25 mouse cellular contexts compared by ENCODE assay signal in the genomic region with DNA sequence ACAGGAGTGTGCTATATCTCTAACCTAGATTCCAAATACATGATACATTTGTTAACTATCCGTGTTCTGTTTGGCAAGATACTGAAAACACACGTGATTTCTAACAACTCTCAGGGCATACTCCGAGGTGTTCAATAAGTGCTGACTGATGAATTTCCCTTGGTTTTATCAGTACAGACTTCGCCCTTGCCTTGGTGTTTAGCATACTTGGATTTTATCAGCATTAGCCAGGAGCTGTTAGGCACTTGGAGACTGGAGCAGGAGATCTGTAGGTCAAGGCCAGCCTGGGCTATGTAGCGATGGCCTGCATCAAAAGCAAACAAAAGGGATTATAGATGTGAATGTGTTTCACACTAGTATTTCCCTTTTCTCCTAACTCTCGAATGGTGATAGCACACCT. TPM values are rescaled to one million over a fixed set of nuclear protein-coding genes. Genes with fewer than 3 reads are reported as not detected.
DNase-seq lines count a peak whose midpoint lies in the region; ATAC-seq and TF ChIP-seq lines count a peak whose summit lies in the region.
"Had no signal": no experiment of that assay in that cellular context is flagged by ENCODE, and none has a peak within 500 bp of the region (broad histone marks: within the 10 kb centered on the region; RNA-seq: fewer than 3 reads in every experiment).

No protein-coding gene starts in this region.

- H3K9ac ChIP-seq in intestine, embryonic 15.5 days, result no peak overlapping the region
- no peak overlapping the region for H3K9ac ChIP-seq in intestine, postnatal 0 days (ENCODE audit: low read depth, low read length)
- no peak overlapping the region for H3K9ac ChIP-seq in stomach, embryonic 14.5 days (replicated peaks; ENCODE audit: low read depth, low read length)
- no peak overlapping the region for H3K9ac ChIP-seq in stomach, embryonic 16.5 days (ENCODE audit: low read length)
- H3K9ac ChIP-seq in forebrain, embryonic 15.5 days (replicated peaks), result no peak overlapping the region
- H3K9ac ChIP-seq: embryonic facial prominence, embryonic 12.5 days; forebrain, embryonic 13.5 days had no signal

- ATAC-seq in intestine, embryonic 15.5 days, result peak; percentile 89
- ATAC-seq in intestine, postnatal 0 days, result peak; percentile 93
- ATAC-seq in stomach, embryonic 14.5 days (ENCODE audit: insufficient number of reproducible peaks, insufficient read depth, low FRiP score, low read depth), result 0 out of 2 replicates have a peak, but pooled peaks have one; percentile 28
- ATAC-seq in stomach, embryonic 16.5 days (ENCODE audit: insufficient read depth, low FRiP score), result peak; percentile 62; the same call in 1 of the 2 replicates
- no peak for ATAC-seq in forebrain, embryonic 15.5 days (replicated peaks)
- ATAC-seq: activated CD4-positive, CD25-positive, alpha-beta regulatory T cell, adult 4 months; CD4-positive, CD25-positive, alpha-beta regulatory T cell, adult 4 months; forebrain, embryonic 13.5 days; forebrain, embryonic 16.5 days; Patski had no signal

- H3K36me3 ChIP-seq in intestine, embryonic 15.5 days, result no peaks in the 10 kb centered on the region
- H3K36me3 ChIP-seq in intestine, postnatal 0 days (ENCODE audit: control insufficient read depth, insufficient read depth), result no peaks in the 10 kb centered on the region
- H3K36me3 ChIP-seq in stomach, embryonic 14.5 days (ENCODE audit: control insufficient read depth, insufficient read depth, low read length), result no peaks in the 10 kb centered on the region; the same call in 1 of the 2 replicates
- no peaks in the 10 kb centered on the region for H3K36me3 ChIP-seq in stomach, embryonic 16.5 days (ENCODE audit: control insufficient read depth, insufficient read depth, low read length)
- no peaks in the 10 kb centered on the region; the same call in 1 of the 2 replicates for H3K36me3 ChIP-seq in forebrain, embryonic 15.5 days
- H3K36me3 ChIP-seq: embryonic facial prominence, embryonic 10.5 days; embryonic facial prominence, embryonic 12.5 days; G1E had no signal

- no peaks in the 10 kb centered on the region for H3K9me3 ChIP-seq in intestine, embryonic 15.5 days
- H3K9me3 ChIP-seq in intestine, postnatal 0 days (ENCODE audit: control insufficient read depth), result no peaks in the 10 kb centered on the region
- no peaks in the 10 kb centered on the region for H3K9me3 ChIP-seq in stomach, embryonic 14.5 days (ENCODE audit: control insufficient read depth, low read depth, low read length)
- H3K9me3 ChIP-seq in stomach, embryonic 16.5 days (replicated peaks; ENCODE audit: control insufficient read depth, low read length), result no peaks in the 10 kb centered on the region
- no peaks in the 10 kb centered on the region for H3K9me3 ChIP-seq in forebrain, embryonic 15.5 days
- H3K9me3 ChIP-seq: embryonic facial prominence, embryonic 10.5 days; embryonic facial prominence, embryonic 12.5 days; forebrain, embryonic 13.5 days; G1E had no signal

- DNase-seq in spleen, postnatal 10 days (ENCODE audit: low spot score in 2 of 2), result no peak
- DNase-seq in left cerebral cortex, postnatal 14 days (ENCODE audit: low spot score in 2 of 2), result no peak
- DNase-seq in cerebellum, postnatal 10 days, result no peak
- DNase-seq: adrenal gland, adult 8-10 months; adrenal gland, postnatal 14 days; B cell, adult 2 months; cerebellum, adult 11 months; cerebellum, adult 18-20 months; cerebellum, adult 8-10 months; cerebellum, adult 9-11 months; cerebellum, postnatal 25 days had no signal

- 75% methylated on average over 6 of the region's 6 CpGs for WGBS in intestine, embryonic 15.5 days
- WGBS in intestine, postnatal 0 days, result 53% methylated on average over 6 of the region's 6 CpGs
- 77% methylated on average over 6 of the region's 6 CpGs for WGBS in stomach, embryonic 14.5 days
- 69% methylated on average over 6 of the region's 6 CpGs for WGBS in stomach, embryonic 16.5 days
- WGBS in forebrain, embryonic 15.5 days, result 89% methylated on average over 6 of the region's 6 CpGs

- no peak overlapping the region for H3K27ac ChIP-seq in intestine, embryonic 15.5 days
- peak overlapping the region; percentile 70 for H3K27ac ChIP-seq in intestine, postnatal 0 days (ENCODE audit: low read depth, low read length)
- H3K27ac ChIP-seq in stomach, embryonic 14.5 days (ENCODE audit: low read length), result no peak overlapping the region
- H3K27ac ChIP-seq in stomach, embryonic 16.5 days (ENCODE audit: low read length), result no peak overlapping the region
- H3K27ac ChIP-seq in forebrain, embryonic 15.5 days (replicated peaks), result no peak overlapping the region
- H3K27ac ChIP-seq: embryonic facial prominence, embryonic 10.5 days; embryonic facial prominence, embryonic 12.5 days; forebrain, embryonic 13.5 days had no signal

- intact Hi-C loops in left cerebral cortex, postnatal 14 days (cut with DNase I), result no loop called here

- no peaks in the 10 kb centered on the region for H3K4me1 ChIP-seq in intestine, embryonic 15.5 days (replicated peaks)
- H3K4me1 ChIP-seq in intestine, postnatal 0 days (replicated peaks; ENCODE audit: control insufficient read depth, insufficient read depth, low read length), result 0 out of 2 replicates have a peak, but pooled peaks cover 2% of the 10 kb centered on the region
- no peaks in the 10 kb centered on the region for H3K4me1 ChIP-seq in stomach, embryonic 14.5 days (ENCODE audit: control insufficient read depth, insufficient read depth, low read length)
- no peaks in the 10 kb centered on the region for H3K4me1 ChIP-seq in stomach, embryonic 16.5 days (ENCODE audit: control insufficient read depth, insufficient read depth, low read length)
- H3K4me1 ChIP-seq in forebrain, embryonic 15.5 days, result no peaks in the 10 kb centered on the region
- H3K4me1 ChIP-seq: embryonic facial prominence, embryonic 10.5 days; embryonic facial prominence, embryonic 12.5 days; forebrain, embryonic 13.5 days had no signal

- no peaks in the 10 kb centered on the region for H3K27me3 ChIP-seq in intestine, embryonic 15.5 days (replicated peaks)
- H3K27me3 ChIP-seq in intestine, postnatal 0 days (replicated peaks; ENCODE audit: control insufficient read depth, insufficient read depth, low read length), result no peaks in the 10 kb centered on the region
- H3K27me3 ChIP-seq in stomach, embryonic 14.5 days (ENCODE audit: control insufficient read depth, insufficient read depth, low read length), result no peaks in the 10 kb centered on the region
- H3K27me3 ChIP-seq in stomach, embryonic 16.5 days (ENCODE audit: control insufficient read depth, insufficient read depth, low read length), result no peaks in the 10 kb centered on the region
- H3K27me3 ChIP-seq in forebrain, embryonic 15.5 days, result no peaks in the 10 kb centered on the region
- H3K27me3 ChIP-seq: CH12.LX; embryonic facial prominence, embryonic 12.5 days; forebrain, embryonic 13.5 days; Patski had no signal

- TF ChIP-seq CTCF in intestine, postnatal 0 days (IDR thresholded peaks at IDR 0.05; ENCODE audit: low read depth), result no peak

- H3K4me2 ChIP-seq in intestine, embryonic 15.5 days (replicated peaks), result no peak overlapping the region
- H3K4me2 ChIP-seq in intestine, postnatal 0 days (replicated peaks; ENCODE audit: low read depth), result no peak overlapping the region
- no peak overlapping the region for H3K4me2 ChIP-seq in stomach, embryonic 14.5 days (replicated peaks; ENCODE audit: low read depth, low read length)
- no peak overlapping the region for H3K4me2 ChIP-seq in stomach, embryonic 16.5 days (ENCODE audit: low read depth, low read length)
- H3K4me2 ChIP-seq in forebrain, embryonic 15.5 days (replicated peaks), result no peak overlapping the region
- H3K4me2 ChIP-seq: embryonic facial prominence, embryonic 12.5 days; forebrain, embryonic 13.5 days had no signal

- H3K4me3 ChIP-seq in intestine, embryonic 15.5 days (replicated peaks), result no peak overlapping the region
- H3K4me3 ChIP-seq in intestine, postnatal 0 days (ENCODE audit: low read depth, low read length), result no peak overlapping the region
- H3K4me3 ChIP-seq in stomach, embryonic 14.5 days (ENCODE audit: low read depth, low read length), result no peak overlapping the region
- H3K4me3 ChIP-seq in stomach, embryonic 16.5 days (replicated peaks; ENCODE audit: low read length), result no peak overlapping the region
- no peak overlapping the region for H3K4me3 ChIP-seq in forebrain, embryonic 15.5 days
- H3K4me3 ChIP-seq: embryonic facial prominence, embryonic 10.5 days; embryonic facial prominence, embryonic 12.5 days; forebrain, embryonic 13.5 days had no signal

RNA-seq across cellular contexts. Expression of a gene that starts 9.0 kb away (rescaled TPM):
- 11.6 and 16.8 TPM in 2 replicates for polyA plus RNA-seq in intestine, embryonic 15.5 days (2015; fragmentation: Nextera tagmentation; extraction: Ambion mirVana)
- polyA plus RNA-seq in intestine, postnatal 0 days (2015; fragmentation: Nextera tagmentation; extraction: Ambion mirVana), result 24.6 and 25.0 TPM in 2 replicates
- 12.8 and 15.6 TPM in 2 replicates for polyA plus RNA-seq in stomach, embryonic 14.5 days (2014; fragmentation: Nextera tagmentation; extraction: Ambion mirVana)
- 15.5 and 15.9 TPM in 2 replicates for polyA plus RNA-seq in stomach, embryonic 16.5 days (2015; fragmentation: Nextera tagmentation; extraction: Ambion mirVana)
- polyA plus RNA-seq in forebrain, embryonic 15.5 days (2015; fragmentation: Nextera tagmentation; extraction: Ambion mirVana), result 20.0 and 24.3 TPM in 2 replicates
- total RNA-seq in left cerebral cortex, postnatal 14 days (2021), result 10 to 100 TPM; 41.6 to 43.9 TPM
- polyA plus RNA-seq: G1E had no signal

RNA-seq across cellular contexts. Expression of a gene that starts 36.3 kb away (rescaled TPM):
- polyA plus RNA-seq in intestine, embryonic 15.5 days (2015; fragmentation: Nextera tagmentation; extraction: Ambion mirVana), result 20.8 and 25.1 TPM in 2 replicates
- 12.6 and 13.6 TPM in 2 replicates for polyA plus RNA-seq in intestine, postnatal 0 days (2015; fragmentation: Nextera tagmentation; extraction: Ambion mirVana)
- 22.7 and 24.1 TPM in 2 replicates for polyA plus RNA-seq in stomach, embryonic 14.5 days (2014; fragmentation: Nextera tagmentation; extraction: Ambion mirVana)
- polyA plus RNA-seq in stomach, embryonic 16.5 days (2015; fragmentation: Nextera tagmentation; extraction: Ambion mirVana), result 25.1 and 26.2 TPM in 2 replicates
- polyA plus RNA-seq in forebrain, embryonic 15.5 days (2015; fragmentation: Nextera tagmentation; extraction: Ambion mirVana), result 21.4 and 21.7 TPM in 2 replicates
- total RNA-seq in left cerebral cortex, postnatal 14 days (2021), result 10 to 100 TPM; 11.9 to 14.6 TPM
